Mouse (Mus musculus) heart, embryonic 10.5 days (tissue): ENCODE results near the gene Ccdc84. TPM values are rescaled to one million over a fixed set of nuclear protein-coding genes. Genes with fewer than 3 reads are reported as not detected.
"Not testable (repeated sequence)": the region's sequence is repeated elsewhere in the genome, so short reads cannot be mapped to it uniquely, and the experiment has no call there.

Experiments used
- DNase-seq: peaks from one replicate; pipeline ENCODE4 v3.0.0-alpha.2; 2017; ENCODE audit warnings: low spot score
- H3K27ac ChIP-seq: fragments of 300-500 bp; sonication (generic); 2 replicates; pipeline ENCODE4 v1.5.1; 2016; ENCODE audit warnings: mild to moderate bottlenecking
- H3K27me3 ChIP-seq: fragments of 300-500 bp; sonication (generic); 2 replicates; pipeline ENCODE4 v1.6.1; 2016; ENCODE audit warnings: mild to moderate bottlenecking; ENCODE audit not compliant: poor library complexity, insufficient read depth, severe bottlenecking
- H3K36me3 ChIP-seq: fragments of 300-500 bp; sonication (generic); 2 replicates; pipeline ENCODE4 v1.6.1; 2016; ENCODE audit warnings: mild to moderate bottlenecking, moderate library complexity
- H3K4me1 ChIP-seq: fragments of 300-500 bp; sonication (generic); 2 replicates; pipeline ENCODE4 v1.6.1; 2016; ENCODE audit warnings: mild to moderate bottlenecking
- H3K4me3 ChIP-seq: fragments of 300-500 bp; sonication (generic); 2 replicates; pipeline ENCODE4 v1.5.1; 2016; ENCODE audit warnings: mild to moderate bottlenecking, moderate library complexity
- H3K9me3 ChIP-seq: fragments of 300-500 bp; sonication (generic); 2 replicates; pipeline ENCODE4 v1.6.1; 2016; ENCODE audit warnings: mild to moderate bottlenecking, moderate library complexity
- WGBS: fragments of 180-500 bp; shearing (Covaris S2); methylation state at CpG from one replicate; pipeline ENCODE4 v1.1.7; 2016; 5-methylcytosine and 5-hydroxymethylcytosine counted together
- polyA plus RNA-seq: library from polyadenylated mRNA; unstranded; fragments of >200 nt; fragmentation: Nextera tagmentation; extraction: Ambion mirVana; gene quantifications from 2 replicates; pipeline ENCODE4 v1.2.1, GENCODE M21; 2016

The Ccdc84 gene
- polyA plus RNA-seq, 1 experiment from 2014 or later, result 28.0 TPM

- Histone ChIP-seq H3K36me3 (peaks cover 12% of the 10 kb centered on the region; the same call in 1 of the 2 replicates), H3K27ac (no peak overlapping the region), H3K9me3 (no peaks in the 10 kb centered on the region), H3K27me3 (no peaks in the 10 kb centered on the region), H3K4me3 (no peak overlapping the region), H3K4me1 (peaks cover 11% of the 10 kb centered on the region; the same call in 1 of the 2 replicates)
- 75% methylated on average over 5 of the region's 5 CpGs for WGBS
- no peak for DNase-seq
Measured at GRCm38 (mm10) chr9:44420280-44420898, 2.0 kb upstream of the Ccdc84 start.

DNA sequence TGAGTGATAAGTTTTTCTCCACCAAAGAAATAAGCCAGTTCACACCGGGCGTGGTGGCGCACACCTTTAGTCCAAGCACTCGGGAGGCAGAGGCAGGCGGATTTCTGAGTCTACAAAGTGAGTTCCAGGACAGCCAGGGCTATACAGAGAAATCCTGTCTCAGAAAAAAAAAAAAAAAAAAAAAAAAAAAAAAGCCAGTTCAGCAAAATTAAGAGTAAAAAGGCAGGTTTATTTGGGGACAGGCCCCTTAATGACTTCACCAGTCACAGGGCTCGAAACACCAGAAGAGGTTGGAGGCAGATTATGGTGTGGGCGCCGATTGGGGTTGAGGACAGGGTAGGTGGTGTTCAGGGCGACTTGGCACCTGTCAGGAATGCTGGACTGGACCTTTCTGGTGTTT lies 1.4 kb upstream of the Ccdc84 start:
- not testable (repeated sequence) for H3K4me3 ChIP-seq, DNase-seq, H3K27me3 ChIP-seq, H3K27ac ChIP-seq, H3K9me3 ChIP-seq
- WGBS, result 92% methylated on average over 9 of the region's 9 CpGs
- H3K4me1 ChIP-seq, result peaks cover 11% of the 10 kb centered on the region; the same call in 1 of the 2 replicates
- peaks cover 15% of the 10 kb centered on the region; the same call in 1 of the 2 replicates for H3K36me3 ChIP-seq

DNA sequence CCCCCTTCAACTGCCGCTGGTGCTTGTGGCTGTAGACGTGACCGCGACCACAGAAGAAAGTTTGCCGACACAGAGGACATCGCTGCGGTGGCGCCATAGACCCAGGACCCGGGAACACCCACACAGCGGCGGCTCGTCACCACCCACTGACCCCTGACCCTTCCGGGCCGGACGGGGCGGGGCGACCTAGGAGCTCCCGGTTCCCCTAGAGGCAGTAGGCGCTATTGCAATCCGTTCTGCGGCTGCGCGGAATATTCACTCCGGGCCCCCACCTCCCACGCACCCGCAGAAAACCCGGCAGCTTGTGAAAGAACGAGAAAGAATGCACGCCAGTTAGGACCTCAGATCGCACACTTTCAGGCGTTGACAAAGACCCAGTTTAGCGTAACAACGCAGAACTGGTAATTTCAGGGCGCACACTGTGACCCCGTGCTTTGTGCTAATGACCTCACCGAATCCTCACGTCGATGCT lies 441 bp downstream of the Ccdc84 start:
- H3K36me3 ChIP-seq, result peaks cover 33% of the 10 kb centered on the region
- peak overlapping the region; percentile 94 for H3K4me3 ChIP-seq
- no peaks in the 10 kb centered on the region for H3K27me3 ChIP-seq
- WGBS, result under 1% methylated on average over 38 of the region's 38 CpGs
- H3K4me1 ChIP-seq, result peaks cover 11% of the 10 kb centered on the region; the same call in 1 of the 2 replicates
- peak; percentile 96 for DNase-seq
- H3K27ac ChIP-seq, result peak overlapping the region; percentile 91
- H3K9me3 ChIP-seq, result no peaks in the 10 kb centered on the region

DNA sequence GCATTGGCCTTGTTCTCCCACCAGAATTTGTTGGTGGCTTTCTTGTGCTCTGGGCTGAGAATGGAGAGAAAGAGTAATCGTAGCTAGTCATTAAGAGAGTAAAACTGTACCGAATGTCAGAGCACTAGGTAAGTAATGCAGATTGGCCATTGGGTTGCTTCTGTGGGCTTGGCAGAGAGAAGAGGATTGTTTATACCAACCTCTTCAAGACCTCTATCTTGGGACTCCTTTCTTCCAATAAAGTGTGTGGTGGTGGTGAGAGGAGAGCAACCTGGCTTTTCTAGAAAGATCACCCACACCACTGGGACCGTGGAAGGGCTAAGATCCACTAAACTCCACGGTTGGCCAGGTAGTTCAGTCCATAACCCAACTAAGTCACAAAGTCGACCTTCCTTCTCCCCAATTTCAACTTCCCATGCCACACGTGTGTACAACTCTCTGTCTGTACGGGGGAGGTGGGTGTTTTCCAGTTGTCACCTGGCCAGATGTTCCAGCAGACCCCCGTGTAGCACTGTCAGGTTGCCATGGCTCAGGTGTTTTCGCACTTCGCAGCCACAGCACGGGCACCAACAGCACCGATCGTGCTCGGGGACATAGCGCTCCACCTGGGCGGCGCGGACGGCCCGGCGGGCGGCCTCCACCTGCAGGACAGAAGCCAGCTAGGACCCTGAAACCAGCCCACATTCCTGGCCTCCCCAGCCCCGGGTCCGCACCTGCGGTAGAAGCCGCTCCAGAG lies 1.0 kb downstream of the Ccdc84 start:
- Histone ChIP-seq H3K27ac (peak overlapping the region; percentile 91), H3K4me1 (peaks cover 11% of the 10 kb centered on the region; the same call in 1 of the 2 replicates), H3K9me3 (no peaks in the 10 kb centered on the region), H3K4me3 (peak overlapping the region; percentile 94), H3K36me3 (peaks cover 39% of the 10 kb centered on the region), H3K27me3 (no peaks in the 10 kb centered on the region)
- 7% methylated on average over 26 of the region's 26 CpGs for WGBS
- DNase-seq, result no peak

DNA sequence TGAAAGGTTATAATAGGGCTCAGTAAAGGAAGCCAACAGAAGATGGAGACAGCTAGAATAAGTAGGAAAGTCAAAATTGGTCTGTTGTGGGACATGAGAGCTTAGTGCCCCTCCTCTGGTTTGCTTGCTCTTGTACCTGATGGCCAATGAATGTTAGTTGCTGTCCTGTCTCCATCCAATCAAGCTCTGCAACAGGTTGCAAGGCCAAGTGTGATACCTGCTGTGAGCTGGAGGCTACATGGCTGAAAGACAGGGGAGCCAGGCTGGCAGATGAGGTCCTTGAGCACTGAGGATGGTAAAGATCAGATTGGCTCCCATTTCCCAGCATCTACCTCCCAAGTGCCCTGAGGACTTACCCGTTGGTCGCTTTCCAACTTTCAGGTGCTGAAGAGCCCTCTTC lies 5.6 kb downstream of the Ccdc84 start:
- no peak for DNase-seq
- Histone ChIP-seq H3K4me1 (peaks cover 12% of the 10 kb centered on the region; the same call in 1 of the 2 replicates), H3K4me3 (no peak overlapping the region), H3K27ac (no peak overlapping the region), H3K36me3 (peaks cover 76% of the 10 kb centered on the region), H3K27me3 (no peaks in the 10 kb centered on the region), H3K9me3 (no peaks in the 10 kb centered on the region)
- 84% methylated on average over 2 of the region's 2 CpGs for WGBS

DNA sequence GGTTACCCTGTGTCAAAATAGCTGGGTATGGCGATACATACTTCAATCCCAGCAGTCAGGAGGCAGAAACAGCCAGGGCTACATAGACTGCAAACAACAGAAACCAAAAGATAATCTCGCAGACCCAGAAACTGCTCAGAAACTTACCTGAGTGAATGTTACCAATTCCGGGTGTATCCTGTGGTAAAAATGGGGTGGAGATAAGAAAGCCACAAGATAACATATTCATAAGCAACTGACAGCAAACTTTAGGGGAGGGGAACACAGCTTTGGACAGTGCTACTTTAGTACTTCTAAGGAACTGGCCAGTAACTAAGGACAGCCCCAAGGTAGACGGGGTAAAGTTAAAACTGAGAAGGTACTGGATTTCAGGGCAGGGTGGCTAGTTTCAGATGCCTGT lies 6.1 kb downstream of the Ccdc84 start:
- no peak overlapping the region for H3K4me3 ChIP-seq
- no peaks in the 10 kb centered on the region for H3K27me3 ChIP-seq
- H3K9me3 ChIP-seq, result no peaks in the 10 kb centered on the region
- H3K27ac ChIP-seq, result no peak overlapping the region
- 78% methylated on average over 4 of the region's 4 CpGs for WGBS
- peaks cover 9% of the 10 kb centered on the region; the same call in 1 of the 2 replicates for H3K4me1 ChIP-seq
- DNase-seq, result no peak
- peaks cover 76% of the 10 kb centered on the region for H3K36me3 ChIP-seq

GRCm38 (mm10) chr9:44411601-44412130 lies 6.7 kb downstream of the Ccdc84 start:
- DNase-seq, result no peak
- peaks cover 5% of the 10 kb centered on the region; the same call in 1 of the 2 replicates for H3K4me1 ChIP-seq
- H3K27me3 ChIP-seq, result no peaks in the 10 kb centered on the region
- peaks cover 76% of the 10 kb centered on the region for H3K36me3 ChIP-seq
- 92% methylated on average over 1 of the region's 1 CpGs for WGBS
- H3K4me3 ChIP-seq, result no peak overlapping the region
- H3K27ac ChIP-seq, result no peak overlapping the region
- no peaks in the 10 kb centered on the region for H3K9me3 ChIP-seq

GRCm38 (mm10) chr9:44410647-44411336 lies 7.6 kb downstream of the Ccdc84 start:
- no peak overlapping the region for H3K4me3 ChIP-seq
- no peak overlapping the region for H3K27ac ChIP-seq
- no peaks in the 10 kb centered on the region for H3K27me3 ChIP-seq
- no peaks in the 10 kb centered on the region for H3K9me3 ChIP-seq
- no peak for DNase-seq
- H3K36me3 ChIP-seq, result peaks cover 68% of the 10 kb centered on the region
- 84% methylated on average over 2 of the region's 2 CpGs for WGBS
- H3K4me1 ChIP-seq, result peaks cover 5% of the 10 kb centered on the region; the same call in 1 of the 2 replicates

GRCm38 (mm10) chr9:44408693-44409092 lies 9.7 kb downstream of the Ccdc84 start:
- H3K4me3 ChIP-seq, result peak overlapping the region; percentile 79
- not testable (repeated sequence) for H3K27me3 ChIP-seq, H3K4me1 ChIP-seq, H3K9me3 ChIP-seq, DNase-seq
- H3K36me3 ChIP-seq, result peaks cover 69% of the 10 kb centered on the region
- 74% methylated on average over 9 of the region's 9 CpGs for WGBS
- H3K27ac ChIP-seq, result 0 out of 2 replicates have a peak overlapping the region, but pooled peaks have one; percentile 92

- Histone ChIP-seq H3K27ac (peak overlapping the region; percentile 92), H3K4me1 (peaks cover 5% of the 10 kb centered on the region; the same call in 1 of the 2 replicates), H3K27me3 (no peaks in the 10 kb centered on the region), H3K4me3 (peak overlapping the region; percentile 79), H3K36me3 (peaks cover 68% of the 10 kb centered on the region), H3K9me3 (no peaks in the 10 kb centered on the region)
- DNase-seq, result no peak
- 2% methylated on average over 24 of the region's 24 CpGs for WGBS
Measured at GRCm38 (mm10) chr9:44407752-44408097, 10.6 kb downstream of the Ccdc84 start.

DNA sequence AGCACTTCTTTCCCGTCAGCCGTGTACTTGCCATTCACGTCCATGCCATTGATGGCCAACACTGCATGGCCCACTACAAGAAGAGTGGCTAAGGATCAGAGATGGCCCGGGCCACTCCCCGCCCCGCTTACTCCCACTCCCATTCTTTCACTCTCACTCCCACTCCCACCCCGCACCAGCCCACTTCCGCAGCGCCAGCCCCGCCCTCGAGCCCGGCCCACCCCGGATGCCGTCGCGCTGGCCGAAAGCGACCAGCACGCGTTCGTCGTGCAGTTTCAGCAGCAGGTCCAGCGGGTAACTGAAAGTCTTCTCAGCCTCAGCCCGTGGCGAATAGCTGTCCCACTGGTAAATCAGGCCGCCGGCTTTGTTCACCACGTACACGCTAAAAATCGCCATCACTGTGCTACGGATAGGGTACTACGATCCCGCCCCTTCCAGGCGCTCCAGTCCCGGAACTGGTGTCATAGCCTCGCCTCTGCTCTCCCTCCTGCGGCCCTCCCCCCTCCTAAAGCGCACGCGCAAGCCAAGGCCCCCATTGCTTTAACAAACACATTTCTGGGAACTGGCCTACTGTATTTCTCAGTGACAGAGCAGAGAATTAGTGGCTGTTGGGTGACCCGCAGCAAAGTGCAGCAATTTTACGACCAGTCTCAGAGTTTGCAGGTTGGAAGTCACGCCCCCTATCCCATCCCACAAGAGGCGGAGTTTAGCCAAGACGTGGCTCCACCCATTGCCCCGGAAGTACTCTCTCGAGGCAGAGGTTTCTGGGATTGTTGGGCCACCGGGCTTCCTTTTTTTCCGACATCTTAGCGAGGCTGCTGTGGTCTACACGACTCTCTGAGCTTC lies 11.2 kb downstream of the Ccdc84 start, which contains the start of the genes Rps25 and Trappc4:
Gene Rps25 (plus strand): TSS at position 234 of the 846 bp plus-strand sequence.
Gene Trappc4 (minus strand): TSS at position 695 of the 846 bp plus-strand sequence.
- Histone ChIP-seq H3K4me3 (peak within 1 kb of the TSS; percentile 79), H3K27me3 (no peaks in the 10 kb centered on the region), H3K9me3 (no peaks in the 10 kb centered on the region), H3K36me3 (peaks cover 68% of the 10 kb centered on the region), H3K27ac (peak within 1 kb of the TSS; percentile 92), H3K4me1 (peaks cover 5% of the 10 kb centered on the region; the same call in 1 of the 2 replicates)
- WGBS, result under 1% methylated on average over 51 of the region's 51 CpGs
- peak; percentile 98 for DNase-seq

DNA sequence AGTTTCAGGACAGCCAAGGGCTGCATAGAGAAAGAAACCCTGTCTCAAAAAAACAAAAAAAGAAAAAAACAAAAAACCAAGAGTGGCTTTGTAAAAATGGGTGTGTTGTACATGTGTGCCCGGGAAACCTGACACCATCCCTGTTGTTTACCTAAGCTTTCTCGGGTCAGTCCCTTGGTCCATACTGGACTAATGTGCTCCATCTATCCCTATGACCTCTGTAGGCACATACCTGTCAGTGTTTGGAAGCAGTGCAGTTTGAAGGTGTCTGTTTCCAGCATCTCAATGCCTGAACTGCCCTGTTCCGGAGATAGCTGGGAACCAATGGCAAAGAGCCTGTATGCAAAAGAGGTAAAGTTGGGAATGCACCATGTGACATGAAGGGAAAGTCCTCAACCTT lies 13.4 kb downstream of the Ccdc84 start:
- Histone ChIP-seq H3K36me3 (peaks cover 68% of the 10 kb centered on the region), H3K4me1 (peaks cover 9% of the 10 kb centered on the region; the same call in 1 of the 2 replicates), H3K9me3 (no peaks in the 10 kb centered on the region), H3K27me3 (no peaks in the 10 kb centered on the region), H3K4me3 (no peak overlapping the region), H3K27ac (no peak overlapping the region)
- 78% methylated on average over 3 of the region's 3 CpGs for WGBS
- DNase-seq, result no peak
